Mouse (Mus musculus) kidney, adult 2 months (tissue): ENCODE results near the gene Grid2. TPM values are rescaled to one million over a fixed set of nuclear protein-coding genes. Genes with fewer than 3 reads are reported as not detected.

Experiments used
- DNase-seq: peaks from one replicate; pipeline ENCODE4 v3.0.0; 2021
- H3K27ac ChIP-seq: fragments of 200-500 bp; 2 replicates; pipeline ENCODE4 v1.5.1; 2012; ENCODE audit warnings: low read depth, low read length, control low read depth, inconsistent platforms; ENCODE audit not compliant: insufficient read depth
- H3K27me3 ChIP-seq: fragments of 200-500 bp; replicated peaks from 2 replicates; pipeline ENCODE4 v1.6.1; 2012; ENCODE audit warnings: mild to moderate bottlenecking, moderate library complexity, low read length, inconsistent platforms; ENCODE audit not compliant: control insufficient read depth, insufficient read depth
- H3K36me3 ChIP-seq: fragments of 200-500 bp; 2 replicates; pipeline ENCODE4 v1.6.1; 2012; ENCODE audit warnings: mild to moderate bottlenecking, moderate library complexity, low read length, inconsistent platforms; ENCODE audit not compliant: control insufficient read depth, insufficient read depth
- H3K4me1 ChIP-seq: fragments of 200-500 bp; 2 replicates; pipeline ENCODE4 v1.6.1; 2011; ENCODE audit warnings: low read length; ENCODE audit not compliant: control insufficient read depth, insufficient read depth
- H3K4me3 ChIP-seq: fragments of 200-500 bp; 2 replicates; pipeline ENCODE4 v1.5.1; 2011; ENCODE audit warnings: mild to moderate bottlenecking, low read depth, low read length, control low read depth; ENCODE audit not compliant: insufficient read depth
- CTCF ChIP-seq: fragments of 200-500 bp; conservative IDR thresholded peaks from 2 replicates; pipeline ENCODE4 v1.5.1; 2011; ENCODE audit warnings: low read depth, mild to moderate bottlenecking, control low read depth, low read length, moderate library complexity, mixed read lengths; ENCODE audit not compliant: insufficient read depth, insufficient read length
- POLR2A ChIP-seq: fragments of 200-500 bp; IDR thresholded peaks from one replicate; pipeline ENCODE4 v1.6.1; 2011; ENCODE audit warnings: low read depth, low read length, control low read depth
- WGBS: fragments of 180-500 bp; shearing (Covaris S2); methylation state at CpG from one replicate; pipeline ENCODE4 v1.1.7; 2018; 5-methylcytosine and 5-hydroxymethylcytosine counted together
- polyA plus RNA-seq: library from polyadenylated mRNA; depleted of rRNA; stranded (reverse); fragments of >200 nt; gene quantifications from 2 replicates; pipeline ENCODE4 v1.2.3, GENCODE M21; 2012

Gene Grid2
- polyA plus RNA-seq, 1 experiment, result not detected

- H3K27ac ChIP-seq, result no peak overlapping the region
- WGBS, result 9% methylated on average over 4 of the region's 4 CpGs
- no peaks in the 10 kb centered on the region for H3K4me1 ChIP-seq
- no peak for TF ChIP-seq CTCF
- TF ChIP-seq POLR2A, result no peak
- H3K27me3 ChIP-seq, result no peaks in the 10 kb centered on the region
- no peak overlapping the region for H3K4me3 ChIP-seq
- no peak for DNase-seq
- no peaks in the 10 kb centered on the region for H3K36me3 ChIP-seq
These were observed 1342.5 kb downstream of the Grid2 start for GRCm38 (mm10) chr6:64598144-64598561.

- no peaks in the 10 kb centered on the region for H3K27me3 ChIP-seq
- no peaks in the 10 kb centered on the region for H3K4me1 ChIP-seq
- TF ChIP-seq CTCF (no peak), POLR2A (no peak)
- no peak overlapping the region for H3K27ac ChIP-seq
- no peak for DNase-seq
- no peaks in the 10 kb centered on the region for H3K36me3 ChIP-seq
- 34% methylated on average over 3 of the region's 3 CpGs for WGBS
- H3K4me3 ChIP-seq, result no peak overlapping the region
These were observed 1350.1 kb downstream of the Grid2 start for GRCm38 (mm10) chr6:64605753-64606152.

GRCm38 (mm10) chr6:64607041-64607440 lies 1351.4 kb downstream of the Grid2 start:
- 83% methylated on average over 1 of the region's 1 CpGs for WGBS
- Histone ChIP-seq H3K4me3 (no peak overlapping the region), H3K36me3 (no peaks in the 10 kb centered on the region), H3K27me3 (no peaks in the 10 kb centered on the region), H3K27ac (no peak overlapping the region), H3K4me1 (no peaks in the 10 kb centered on the region)
- DNase-seq, result no peak
- no peak for TF ChIP-seq POLR2A
- no peak for TF ChIP-seq CTCF

GRCm38 (mm10) chr6:64607942-64608341 lies 1352.3 kb downstream of the Grid2 start:
- Histone ChIP-seq H3K4me1 (no peaks in the 10 kb centered on the region), H3K27ac (no peak overlapping the region), H3K36me3 (no peaks in the 10 kb centered on the region), H3K4me3 (no peak overlapping the region), H3K27me3 (no peaks in the 10 kb centered on the region)
- WGBS, result 13% methylated on average over 1 of the region's 1 CpGs
- TF ChIP-seq POLR2A, result no peak
- TF ChIP-seq CTCF, result 0 out of 2 replicates have a peak, but pooled peaks have one; percentile 23
- DNase-seq, result no peak

- Histone ChIP-seq H3K27me3 (0 out of 2 replicates have a peak, but pooled peaks cover 1% of the 10 kb centered on the region), H3K4me3 (no peak overlapping the region), H3K27ac (no peak overlapping the region), H3K4me1 (no peaks in the 10 kb centered on the region), H3K36me3 (no peaks in the 10 kb centered on the region)
- DNase-seq, result no peak
- TF ChIP-seq CTCF, result no peak
- TF ChIP-seq POLR2A, result no peak
- 24% methylated on average over 4 of the region's 4 CpGs for WGBS
These were observed 1361.2 kb downstream of the Grid2 start for GRCm38 (mm10) chr6:64616843-64617242.

- 54% methylated on average over 8 of the region's 8 CpGs for WGBS
- H3K4me1 ChIP-seq, result no peaks in the 10 kb centered on the region
- H3K36me3 ChIP-seq, result no peaks in the 10 kb centered on the region
- H3K27ac ChIP-seq, result no peak overlapping the region
- peak; percentile 11 for DNase-seq
- 0 out of 2 replicates have a peak, but pooled peaks cover 1% of the 10 kb centered on the region for H3K27me3 ChIP-seq
- no peak for TF ChIP-seq CTCF
- no peak for TF ChIP-seq POLR2A
- no peak overlapping the region for H3K4me3 ChIP-seq
These were observed 1361.9 kb downstream of the Grid2 start for GRCm38 (mm10) chr6:64617417-64618135.

GRCm38 (mm10) chr6:64623404-64623803 lies 1367.7 kb downstream of the Grid2 start:
- 50% methylated on average over 3 of the region's 3 CpGs for WGBS
- no peak overlapping the region for H3K4me3 ChIP-seq

More at GRCm38 (mm10) chr6:64623404-64623803, 1367.7 kb downstream of the Grid2 start:
- H3K27ac ChIP-seq, result no peak overlapping the region
- H3K36me3 ChIP-seq, result no peaks in the 10 kb centered on the region
- H3K4me1 ChIP-seq, result no peaks in the 10 kb centered on the region
- H3K27me3 ChIP-seq, result no peaks in the 10 kb centered on the region
- DNase-seq, result no peak
- no peak for TF ChIP-seq POLR2A
- TF ChIP-seq CTCF, result no peak
